Mouse (Mus musculus) midbrain, embryonic 10.5 days (tissue): ENCODE measurements around the gene Ccdc93. TPM values are rescaled to one million over a fixed set of nuclear protein-coding genes. Genes with fewer than 3 reads are reported as not detected.

Source experiments
- DNase-seq: peaks from one replicate; pipeline ENCODE4 v3.0.0-alpha.2; 2017; ENCODE audit warnings: low spot score
- H3K27ac ChIP-seq: fragments of 300-500 bp; sonication (generic); replicated peaks from 2 replicates; pipeline ENCODE4 v1.5.1; 2016; ENCODE audit warnings: mild to moderate bottlenecking
- H3K27me3 ChIP-seq: fragments of 300-500 bp; sonication (generic); 2 replicates; pipeline ENCODE4 v1.6.1; 2016; ENCODE audit warnings: low read depth, mild to moderate bottlenecking; ENCODE audit not compliant: poor library complexity, severe bottlenecking
- H3K36me3 ChIP-seq: fragments of 300-500 bp; sonication (generic); 2 replicates; pipeline ENCODE4 v1.6.1; 2016; ENCODE audit warnings: mild to moderate bottlenecking, moderate library complexity
- H3K4me1 ChIP-seq: fragments of 300-500 bp; sonication (generic); 2 replicates; pipeline ENCODE4 v1.6.1; 2016
- H3K4me3 ChIP-seq: fragments of 300-500 bp; sonication (generic); 2 replicates; pipeline ENCODE4 v1.5.1; 2016; ENCODE audit warnings: mild to moderate bottlenecking, moderate library complexity
- H3K9me3 ChIP-seq: fragments of 300-500 bp; sonication (generic); replicated peaks from 2 replicates; pipeline ENCODE4 v1.6.1; 2016; ENCODE audit warnings: mild to moderate bottlenecking
- WGBS: fragments of 180-500 bp; shearing (Covaris S2); methylation state at CpG from one replicate; pipeline ENCODE4 v1.1.7; 2016; 5-methylcytosine and 5-hydroxymethylcytosine counted together
- polyA plus RNA-seq: library from polyadenylated mRNA; unstranded; fragments of >200 nt; fragmentation: Nextera tagmentation; extraction: Ambion mirVana; gene quantifications from 2 replicates; pipeline ENCODE4 v1.2.1, GENCODE M21; 2016

The Ccdc93 gene
- polyA plus RNA-seq, 1 experiment from 2014 or later = 9.9 TPM

DNA sequence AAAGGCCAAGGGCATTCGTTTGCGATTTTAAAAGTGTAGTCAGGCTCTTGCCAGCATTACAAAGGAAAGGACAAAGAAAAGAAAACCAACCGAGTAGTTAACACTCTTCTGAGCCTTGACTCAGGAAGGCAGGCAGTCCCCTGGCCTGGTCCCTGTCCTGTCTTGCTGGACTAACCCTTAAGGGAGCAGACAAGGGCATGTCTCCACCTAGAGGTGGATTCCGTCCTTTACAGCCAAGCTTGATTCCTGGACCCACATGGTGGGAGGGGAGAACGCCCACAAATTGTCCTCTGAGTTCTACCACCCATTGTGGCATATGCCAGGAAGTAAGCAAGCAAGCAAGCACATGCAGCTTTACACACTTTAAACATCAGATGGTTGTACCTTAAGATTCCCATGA lies 59.4 kb downstream of the Ccdc93 start:
- Histone ChIP-seq H3K4me3 (no peak overlapping the region), H3K27me3 (no peaks in the 10 kb centered on the region), H3K27ac (no peak overlapping the region), H3K4me1 (no peaks in the 10 kb centered on the region), H3K9me3 (no peaks in the 10 kb centered on the region), H3K36me3 (peaks cover 53% of the 10 kb centered on the region)
- DNase-seq = peak; percentile 23
- WGBS = 36% methylated on average over 5 of the region's 5 CpGs

DNA sequence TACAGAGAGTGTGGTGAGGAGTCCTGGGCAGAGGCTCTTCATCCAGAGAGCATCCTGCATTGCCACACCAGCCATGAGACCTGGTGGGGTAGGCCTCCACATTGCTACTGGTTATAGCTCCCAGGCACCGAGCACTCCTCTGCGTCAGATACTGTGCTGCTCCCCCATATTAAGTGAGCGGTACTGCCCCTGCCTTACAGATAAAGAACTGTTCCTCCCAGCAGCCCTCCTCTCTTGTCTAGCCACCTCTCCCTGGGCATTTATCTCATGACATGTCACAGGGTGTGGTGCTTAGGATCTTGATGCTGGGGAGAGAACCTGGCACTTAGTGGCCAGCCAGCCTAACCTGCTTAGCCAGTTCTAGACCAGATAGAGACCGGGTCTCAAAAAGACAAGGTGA lies 66.2 kb downstream of the Ccdc93 start:
- Histone ChIP-seq H3K27ac (no peak overlapping the region), H3K36me3 (peaks cover 96% of the 10 kb centered on the region), H3K9me3 (no peaks in the 10 kb centered on the region; the same call in 1 of the 2 replicates), H3K4me1 (no peaks in the 10 kb centered on the region), H3K27me3 (no peaks in the 10 kb centered on the region), H3K4me3 (no peak overlapping the region)
- WGBS = 94% methylated on average over 4 of the region's 4 CpGs
- no peak for DNase-seq

DNA sequence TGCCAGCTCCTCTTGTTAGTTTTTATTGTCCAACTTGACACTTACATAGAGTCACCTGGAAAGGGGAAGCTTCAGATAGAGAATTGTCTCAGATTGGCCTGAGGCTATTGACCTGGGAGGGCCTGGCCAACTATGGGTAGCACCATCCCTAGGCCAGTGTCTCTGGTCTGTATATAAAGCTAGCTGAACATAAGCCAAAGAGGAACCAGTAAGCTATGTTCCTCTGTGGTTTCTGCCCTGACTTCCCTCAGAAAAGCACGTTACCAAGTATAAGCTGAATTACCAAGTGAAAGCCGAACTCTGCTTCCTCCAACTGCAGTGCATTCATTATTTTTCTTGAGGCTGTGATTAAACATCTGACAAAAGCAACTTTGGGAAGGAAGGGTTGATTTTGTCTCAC lies 77.9 kb downstream of the Ccdc93 start:
- DNase-seq = no peak
- Histone ChIP-seq H3K4me3 (no peak overlapping the region), H3K27me3 (no peaks in the 10 kb centered on the region), H3K36me3 (0 out of 2 replicates have a peak, but pooled peaks cover 9% of the 10 kb centered on the region), H3K9me3 (no peaks in the 10 kb centered on the region), H3K4me1 (no peaks in the 10 kb centered on the region), H3K27ac (no peak overlapping the region)
- 92% methylated on average over 2 of the region's 2 CpGs for WGBS

DNA sequence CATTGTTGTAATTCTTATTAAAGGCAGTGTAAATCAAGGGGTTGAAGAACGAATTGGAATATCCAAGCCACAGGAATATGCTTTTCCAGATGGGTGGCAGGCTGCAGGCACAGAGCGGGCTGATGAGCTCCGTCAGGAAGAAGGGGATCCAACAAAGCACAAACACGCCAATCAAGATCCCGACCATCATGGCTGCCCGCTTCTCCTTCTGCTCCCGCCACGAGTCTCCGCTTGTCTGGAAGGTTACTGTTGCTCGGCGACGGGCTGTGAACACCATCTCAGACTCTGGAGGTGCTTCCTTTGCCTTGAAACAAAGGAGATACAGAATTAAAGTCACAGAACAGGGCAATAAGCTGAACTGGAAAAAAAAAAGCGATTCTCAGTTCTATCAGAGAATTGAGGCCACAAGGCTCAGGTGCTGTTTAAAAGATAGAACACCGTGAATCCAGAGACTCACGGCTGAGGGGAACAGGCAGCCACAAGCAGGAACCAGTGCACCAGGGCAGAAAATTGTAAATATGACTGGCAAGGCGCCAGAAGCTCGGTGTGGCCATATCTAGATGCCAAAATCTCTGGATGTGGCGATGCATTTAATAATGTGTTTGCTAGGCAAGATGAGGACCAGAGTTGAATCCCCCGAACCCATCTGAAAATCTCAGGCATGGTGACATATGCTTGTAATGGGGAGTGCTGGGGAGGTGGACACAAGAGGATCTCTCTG lies 79.7 kb downstream of the Ccdc93 start:
- Histone ChIP-seq H3K4me1 (no peaks in the 10 kb centered on the region), H3K4me3 (no peak overlapping the region), H3K36me3 (0 out of 2 replicates have a peak, but pooled peaks cover 5% of the 10 kb centered on the region), H3K27ac (no peak overlapping the region), H3K27me3 (no peaks in the 10 kb centered on the region), H3K9me3 (no peaks in the 10 kb centered on the region)
- 94% methylated on average over 19 of the region's 19 CpGs for WGBS
- DNase-seq = no peak

DNA sequence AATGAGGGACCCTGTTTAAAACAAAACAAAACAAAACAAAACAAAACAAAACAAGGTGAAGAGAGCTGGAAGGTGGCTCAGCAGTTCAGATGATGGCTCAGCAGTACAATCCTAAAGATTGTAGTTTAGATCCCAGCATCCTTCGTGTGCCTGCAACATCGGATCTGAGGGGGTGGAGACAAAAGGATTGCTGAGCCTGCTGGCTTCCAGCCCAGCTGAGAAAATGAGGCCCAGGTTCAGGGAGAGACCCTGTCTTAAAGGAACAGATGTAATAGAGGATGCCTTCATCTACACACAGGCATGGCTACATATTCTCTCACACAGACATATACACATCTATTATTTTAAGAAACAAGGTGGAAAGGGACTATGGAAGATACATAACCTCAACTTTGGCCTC lies 80.3 kb downstream of the Ccdc93 start:
- WGBS = 52% methylated on average over 2 of the region's 2 CpGs
- 0 out of 2 replicates have a peak, but pooled peaks cover 5% of the 10 kb centered on the region for H3K36me3 ChIP-seq
- H3K27ac ChIP-seq = no peak overlapping the region
- H3K27me3 ChIP-seq = no peaks in the 10 kb centered on the region
- H3K4me3 ChIP-seq = no peak overlapping the region
- H3K4me1 ChIP-seq = no peaks in the 10 kb centered on the region
- no peak for DNase-seq
- H3K9me3 ChIP-seq = no peaks in the 10 kb centered on the region

DNA sequence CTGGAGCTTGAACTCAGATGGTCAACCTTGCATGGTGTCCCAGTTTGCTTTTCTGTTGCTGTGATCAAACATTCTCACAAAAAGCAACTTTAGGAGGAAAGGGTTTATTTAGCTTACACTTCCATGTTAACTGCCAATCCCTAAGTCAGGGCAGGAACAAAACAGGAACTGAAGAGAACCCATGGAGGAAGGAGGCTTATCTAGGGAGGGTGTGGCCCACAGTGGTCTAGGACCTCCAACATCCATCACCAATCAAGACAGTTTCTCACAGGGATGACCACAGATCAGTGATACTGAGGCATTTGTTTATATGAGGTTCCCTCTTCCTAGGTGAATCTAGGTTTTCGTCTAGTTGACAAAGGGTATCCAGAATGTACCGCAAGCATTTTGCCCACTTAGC lies 81.1 kb downstream of the Ccdc93 start:
- Histone ChIP-seq H3K27ac (no peak overlapping the region), H3K4me3 (no peak overlapping the region), H3K9me3 (no peaks in the 10 kb centered on the region), H3K27me3 (no peaks in the 10 kb centered on the region), H3K4me1 (no peaks in the 10 kb centered on the region), H3K36me3 (0 out of 2 replicates have a peak, but pooled peaks cover 2% of the 10 kb centered on the region)
- WGBS = 100% methylated on average over 2 of the region's 2 CpGs
- no peak for DNase-seq

DNA sequence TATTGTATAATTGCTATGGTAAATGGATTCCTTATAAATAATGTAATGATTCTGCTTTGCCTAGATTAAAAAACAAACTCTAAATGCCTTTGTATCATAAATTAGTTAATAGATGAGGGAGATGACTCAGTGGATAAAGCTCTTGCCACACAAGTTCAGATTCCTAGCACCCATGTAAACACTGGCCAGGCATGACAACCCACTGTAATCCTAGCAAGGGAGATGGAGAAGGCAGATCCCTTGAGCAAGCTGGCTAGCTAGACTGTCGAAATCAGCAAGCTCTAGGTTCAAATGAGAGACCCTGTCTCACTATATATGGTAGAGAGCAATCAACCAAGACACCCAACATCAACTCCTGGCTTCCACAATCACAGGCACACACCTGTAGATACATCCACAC lies 87.8 kb downstream of the Ccdc93 start:
- H3K27ac ChIP-seq = no peak overlapping the region
- no peaks in the 10 kb centered on the region for H3K9me3 ChIP-seq
- no peaks in the 10 kb centered on the region for H3K4me1 ChIP-seq
- no peaks in the 10 kb centered on the region for H3K36me3 ChIP-seq
- H3K4me3 ChIP-seq = no peak overlapping the region
- DNase-seq = no peak
- no peaks in the 10 kb centered on the region for H3K27me3 ChIP-seq
- WGBS = 79% methylated on average over 1 of the region's 1 CpGs

DNA sequence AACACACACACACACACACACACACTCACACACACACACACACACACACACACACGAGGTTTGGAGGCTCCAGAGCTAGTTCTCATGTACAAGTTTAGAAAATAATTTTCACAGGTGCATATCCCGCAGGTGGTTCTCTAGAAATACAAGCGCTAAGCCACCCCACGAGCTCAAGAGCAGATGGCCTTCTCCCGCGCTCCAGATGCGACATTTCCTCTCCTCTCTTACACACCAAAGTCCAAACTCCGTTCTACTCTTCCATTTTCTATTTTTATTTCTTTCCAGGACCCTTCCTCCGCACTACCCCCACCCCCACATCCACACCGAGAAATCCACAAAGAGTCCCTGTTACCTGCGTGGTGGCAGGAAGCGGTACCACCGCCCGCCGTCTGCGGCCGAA lies 96.2 kb downstream of the Ccdc93 start:
- H3K27ac ChIP-seq = no peak overlapping the region
- peaks cover 52% of the 10 kb centered on the region for H3K27me3 ChIP-seq
- peak overlapping the region; percentile 53 for H3K4me3 ChIP-seq
- H3K4me1 ChIP-seq = peaks cover 17% of the 10 kb centered on the region
- DNase-seq = no peak
- H3K36me3 ChIP-seq = no peaks in the 10 kb centered on the region
- 51% methylated on average over 17 of the region's 17 CpGs for WGBS
- no peaks in the 10 kb centered on the region for H3K9me3 ChIP-seq

DNA sequence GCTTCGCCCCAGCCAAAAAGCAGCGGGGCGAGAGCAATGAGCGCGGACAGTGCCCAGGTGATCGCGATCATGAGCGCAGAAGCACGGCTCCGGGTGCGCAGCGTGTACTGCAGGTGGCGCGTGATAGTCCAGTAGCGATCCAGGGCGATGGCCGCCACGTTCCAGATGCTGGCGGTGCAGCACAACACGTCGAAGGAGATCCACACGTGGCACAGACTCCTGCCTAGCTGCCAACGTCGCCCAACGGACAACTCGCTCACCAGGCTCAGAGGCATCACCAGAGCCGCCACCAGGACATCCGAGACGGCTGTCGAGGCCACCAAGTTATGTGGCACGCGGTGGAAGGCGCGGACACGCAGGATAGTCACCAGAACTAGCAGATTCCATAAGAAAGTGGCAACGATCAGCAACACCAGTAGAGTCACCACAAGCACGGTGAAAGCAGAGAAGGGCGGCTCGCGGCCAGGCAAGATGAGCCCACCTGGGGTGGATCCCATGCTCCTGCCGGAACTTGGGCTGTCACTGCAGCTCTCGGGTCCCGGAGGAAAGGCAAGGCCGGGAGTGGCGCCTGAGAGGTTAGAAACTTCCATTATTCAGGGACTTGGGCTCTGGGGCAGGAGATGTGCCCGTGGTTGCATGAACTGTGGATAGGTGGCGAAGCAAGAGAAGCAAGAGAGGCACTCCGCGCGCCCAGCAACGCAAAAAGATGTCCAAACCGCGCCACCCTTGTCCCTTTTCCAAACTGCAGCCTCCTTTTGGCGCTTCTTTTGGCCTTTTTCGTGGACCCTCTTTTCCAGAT lies 97.0 kb downstream of the Ccdc93 start:
- Histone ChIP-seq H3K9me3 (no peaks in the 10 kb centered on the region), H3K27me3 (peaks cover 52% of the 10 kb centered on the region), H3K27ac (no peak overlapping the region), H3K4me3 (peak overlapping the region; percentile 53), H3K4me1 (peaks cover 17% of the 10 kb centered on the region), H3K36me3 (no peaks in the 10 kb centered on the region)
- DNase-seq = no peak
- WGBS = 17% methylated on average over 55 of the region's 55 CpGs

DNA sequence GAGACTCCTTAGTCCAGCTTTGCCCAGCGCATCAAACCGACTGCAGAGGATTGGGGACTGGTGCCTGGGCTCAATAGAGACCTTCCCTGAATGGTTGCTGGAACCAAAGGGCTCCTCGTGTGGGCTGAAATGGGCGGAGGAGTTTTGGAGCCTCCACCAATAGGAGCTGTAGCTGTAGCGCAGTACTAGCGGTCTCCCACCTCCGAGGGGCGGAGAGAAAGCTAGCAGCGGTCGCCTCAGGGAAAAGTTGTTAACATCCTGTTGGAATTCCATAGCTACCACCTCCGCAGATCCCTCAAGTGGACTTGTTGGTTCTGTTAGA lies 97.5 kb downstream of the Ccdc93 start, which contains the start of gene Htr5b:
Htr5b (minus strand) TSS at position 67 of the 322 bp plus-strand sequence.
- Histone ChIP-seq H3K27ac (no peak within 1 kb of the TSS), H3K9me3 (no peaks in the 10 kb centered on the region), H3K27me3 (peaks cover 52% of the 10 kb centered on the region), H3K4me1 (peaks cover 17% of the 10 kb centered on the region), H3K4me3 (peak within 1 kb of the TSS; percentile 53), H3K36me3 (no peaks in the 10 kb centered on the region)
- WGBS = 4% methylated on average over 11 of the region's 11 CpGs
- peak; percentile 68 for DNase-seq

DNA sequence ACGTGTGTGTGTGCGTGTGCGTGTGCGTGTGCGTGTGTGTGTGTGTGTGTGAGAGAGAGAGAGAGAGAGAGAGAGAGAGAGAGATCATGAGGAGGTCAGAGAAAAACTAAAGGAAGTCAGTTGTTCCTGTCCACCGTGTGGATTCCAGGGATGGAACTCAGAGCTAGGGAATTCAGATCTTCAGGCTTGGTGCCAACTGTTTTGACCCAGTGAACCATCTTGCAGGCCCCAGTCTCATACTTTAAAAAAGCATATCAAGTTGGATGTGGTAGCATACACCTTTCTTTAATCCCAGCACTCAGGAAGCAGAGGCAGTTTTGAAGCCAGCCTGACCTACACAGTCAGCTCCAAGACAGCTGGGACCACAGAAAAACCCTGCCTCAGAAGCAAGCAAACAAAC lies 98.4 kb downstream of the Ccdc93 start:
- Histone ChIP-seq H3K4me1 (peaks cover 17% of the 10 kb centered on the region), H3K27me3 (peaks cover 52% of the 10 kb centered on the region)

DNA sequence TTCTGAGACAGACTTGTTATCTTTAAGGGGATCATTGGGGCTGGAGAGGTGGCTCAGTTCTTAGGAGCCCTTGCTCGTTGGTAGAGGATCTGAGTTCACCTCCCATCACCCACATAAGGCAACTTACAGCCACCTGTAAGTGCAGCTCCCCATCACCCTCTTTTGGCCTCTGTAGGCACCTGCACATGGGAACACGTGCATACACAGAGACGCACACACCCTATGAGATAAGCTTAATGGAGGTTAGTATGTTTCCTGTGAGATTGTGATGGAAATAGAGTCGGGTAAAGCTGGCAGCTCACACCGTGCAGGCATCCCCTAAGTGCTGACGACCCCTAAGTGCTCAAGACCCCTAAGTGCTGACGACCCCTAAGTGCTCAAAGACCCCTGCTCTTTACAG lies 100.6 kb downstream of the Ccdc93 start:
- no peak for DNase-seq
- peaks cover 17% of the 10 kb centered on the region for H3K4me1 ChIP-seq
- H3K9me3 ChIP-seq = no peaks in the 10 kb centered on the region
- H3K36me3 ChIP-seq = no peaks in the 10 kb centered on the region
- whole genome bisulfite sequencing = 75% methylated on average over 7 of the region's 7 CpGs
- no peak overlapping the region for H3K4me3 ChIP-seq
- no peak overlapping the region for H3K27ac ChIP-seq
- H3K27me3 ChIP-seq = peaks cover 40% of the 10 kb centered on the region

More for the DNA sequence above, 98.4 kb downstream of the Ccdc93 start:
- no peak overlapping the region for H3K27ac ChIP-seq
- H3K4me3 ChIP-seq = no peak overlapping the region
- no peaks in the 10 kb centered on the region for H3K9me3 ChIP-seq
- no peak for DNase-seq
- WGBS = 78% methylated on average over 6 of the region's 6 CpGs
- H3K36me3 ChIP-seq = no peaks in the 10 kb centered on the region

DNA sequence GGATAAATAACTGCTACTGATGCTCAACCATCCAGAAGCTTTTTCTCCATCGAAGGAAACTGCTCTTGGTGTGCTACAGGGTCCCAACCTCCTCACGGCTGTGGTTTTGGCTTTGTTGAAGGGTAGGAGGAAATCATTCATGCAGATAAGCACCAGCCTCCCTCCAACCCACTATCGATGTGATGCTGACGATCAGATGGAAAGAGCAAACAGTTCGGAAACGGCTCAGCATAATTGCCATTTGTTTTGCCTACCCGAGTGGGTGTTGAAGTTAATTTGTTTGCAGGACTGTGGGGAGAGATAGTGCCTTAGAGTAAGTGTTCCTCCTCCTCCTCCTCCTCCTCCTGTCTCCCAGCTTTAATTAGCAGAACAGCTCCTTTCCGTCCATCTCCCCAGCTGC lies 109.5 kb downstream of the Ccdc93 start:
- H3K27ac ChIP-seq = no peak overlapping the region
- WGBS = 80% methylated on average over 8 of the region's 8 CpGs
- H3K4me1 ChIP-seq = no peaks in the 10 kb centered on the region
- DNase-seq = no peak
- no peaks in the 10 kb centered on the region for H3K9me3 ChIP-seq
- H3K36me3 ChIP-seq = no peaks in the 10 kb centered on the region
- no peak overlapping the region for H3K4me3 ChIP-seq
- no peaks in the 10 kb centered on the region for H3K27me3 ChIP-seq
